Mouse (Mus musculus): ENCODE data around the gene Adpgk. TPM values are rescaled to one million over a fixed set of nuclear protein-coding genes. Genes with fewer than 3 reads are reported as not detected.

Gene Adpgk
- polyA plus RNA-seq, 1 experiment from 2014 or later = 25.4 TPM

- Histone ChIP-seq H3K4me3 (replicated peaks) (no peak overlapping the region), H3K27ac (replicated peaks) (no peak overlapping the region), H3K9ac (no peak overlapping the region), H3K27me3 (0 out of 2 replicates have a peak, but pooled peaks cover 8% of the 10 kb centered on the region), H3K4me2 (no peak overlapping the region), H3K36me3 (replicated peaks) (no peaks in the 10 kb centered on the region), H3K9me3 (replicated peaks) (no peaks in the 10 kb centered on the region), H3K4me1 (replicated peaks) (peaks cover 12% of the 10 kb centered on the region)
- ATAC-seq (ENCODE audit: insufficient read depth) = no peak
Measured at GRCm38 (mm10) chr9:59273199-59273598, 18.2 kb upstream of the Adpgk start.

GRCm38 (mm10) chr9:59274846-59275455 lies 16.4 kb upstream of the Adpgk start:
- peaks cover 12% of the 10 kb centered on the region for H3K4me1 ChIP-seq (replicated peaks)
- H3K4me3 ChIP-seq (replicated peaks) = no peak overlapping the region
- H3K4me2 ChIP-seq = no peak overlapping the region
- H3K9ac ChIP-seq = no peak overlapping the region
- ATAC-seq (ENCODE audit: insufficient read depth) = no peak
- H3K9me3 ChIP-seq (replicated peaks) = no peaks in the 10 kb centered on the region
- no peaks in the 10 kb centered on the region for H3K36me3 ChIP-seq (replicated peaks)
- 77% methylated on average over 19 of the region's 19 CpGs for WGBS (ENCODE audit: insufficient replicate concordance)
- no peak overlapping the region for H3K27ac ChIP-seq (replicated peaks)
- no peaks in the 10 kb centered on the region for H3K27me3 ChIP-seq

GRCm38 (mm10) chr9:59278199-59278598 lies 13.2 kb upstream of the Adpgk start:
- no peak for ATAC-seq (ENCODE audit: insufficient read depth)
- no peak overlapping the region for H3K27ac ChIP-seq (replicated peaks)
- 84% methylated on average over 2 of the region's 2 CpGs for WGBS (ENCODE audit: insufficient replicate concordance)

GRCm38 (mm10) chr9:59278694-59279093 lies 12.7 kb upstream of the Adpgk start:
- H3K4me3 ChIP-seq (replicated peaks) = no peak overlapping the region
- ATAC-seq (ENCODE audit: insufficient read depth) = no peak
- peaks cover 4% of the 10 kb centered on the region; the same call in 1 of the 2 replicates for H3K4me1 ChIP-seq (replicated peaks)
- H3K36me3 ChIP-seq (replicated peaks) = no peaks in the 10 kb centered on the region
- WGBS (ENCODE audit: insufficient replicate concordance) = 58% methylated on average over 5 of the region's 5 CpGs
- no peaks in the 10 kb centered on the region for H3K27me3 ChIP-seq
- H3K9me3 ChIP-seq (replicated peaks) = no peaks in the 10 kb centered on the region
- no peak overlapping the region for H3K27ac ChIP-seq (replicated peaks)
- H3K4me2 ChIP-seq = no peak overlapping the region
- H3K9ac ChIP-seq = no peak overlapping the region

More at GRCm38 (mm10) chr9:59278199-59278598, 13.2 kb upstream of the Adpgk start:
- peaks cover 4% of the 10 kb centered on the region; the same call in 1 of the 2 replicates for H3K4me1 ChIP-seq (replicated peaks)
- H3K27me3 ChIP-seq = no peaks in the 10 kb centered on the region
- no peak overlapping the region for H3K9ac ChIP-seq
- H3K36me3 ChIP-seq (replicated peaks) = no peaks in the 10 kb centered on the region
- H3K9me3 ChIP-seq (replicated peaks) = no peaks in the 10 kb centered on the region
- H3K4me3 ChIP-seq (replicated peaks) = no peak overlapping the region
- no peak overlapping the region for H3K4me2 ChIP-seq

- no peak overlapping the region for H3K4me3 ChIP-seq (replicated peaks)
- H3K27me3 ChIP-seq = no peaks in the 10 kb centered on the region
- H3K9ac ChIP-seq = no peak overlapping the region
- ATAC-seq (ENCODE audit: insufficient read depth) = no peak
- H3K27ac ChIP-seq (replicated peaks) = no peak overlapping the region
- WGBS (ENCODE audit: insufficient replicate concordance) = 48% methylated on average over 5 of the region's 5 CpGs
- H3K9me3 ChIP-seq (replicated peaks) = no peaks in the 10 kb centered on the region
- peaks cover 15% of the 10 kb centered on the region for H3K4me1 ChIP-seq (replicated peaks)
- H3K36me3 ChIP-seq (replicated peaks) = no peaks in the 10 kb centered on the region
- H3K4me2 ChIP-seq = no peak overlapping the region
Measured at GRCm38 (mm10) chr9:59280888-59281287, 10.5 kb upstream of the Adpgk start.

GRCm38 (mm10) chr9:59281871-59282682 lies 9.3 kb upstream of the Adpgk start:
- H3K9me3 ChIP-seq (replicated peaks) = no peaks in the 10 kb centered on the region
- H3K4me1 ChIP-seq (replicated peaks) = peaks cover 26% of the 10 kb centered on the region
- no peak overlapping the region for H3K27ac ChIP-seq (replicated peaks)
- no peaks in the 10 kb centered on the region for H3K36me3 ChIP-seq (replicated peaks)
- H3K27me3 ChIP-seq = no peaks in the 10 kb centered on the region
- peak overlapping the region; percentile 29 for H3K4me2 ChIP-seq
- H3K9ac ChIP-seq = no peak overlapping the region
- ATAC-seq (ENCODE audit: insufficient read depth) = peak; percentile 33; the same call in 1 of the 2 replicates
- 38% methylated on average over 26 of the region's 27 CpGs for WGBS (ENCODE audit: insufficient replicate concordance)
- no peak overlapping the region for H3K4me3 ChIP-seq (replicated peaks)

GRCm38 (mm10) chr9:59282683-59282986 lies 8.7 kb upstream of the Adpgk start:
- H3K4me2 ChIP-seq = peak overlapping the region; percentile 29
- ATAC-seq (ENCODE audit: insufficient read depth) = no peak

GRCm38 (mm10) chr9:59285614-59286013 lies 5.7 kb upstream of the Adpgk start:
- peak overlapping the region; percentile 21 for H3K4me2 ChIP-seq
- 28% methylated on average over 6 of the region's 6 CpGs for WGBS (ENCODE audit: insufficient replicate concordance)
- H3K27ac ChIP-seq (replicated peaks) = 0 out of 2 replicates have a peak overlapping the region, but pooled peaks have one; percentile 14
- peaks cover 62% of the 10 kb centered on the region for H3K4me1 ChIP-seq (replicated peaks)
- no peaks in the 10 kb centered on the region for H3K36me3 ChIP-seq (replicated peaks)
- no peak overlapping the region for H3K9ac ChIP-seq
- ATAC-seq (ENCODE audit: insufficient read depth) = peak; percentile 73
- H3K4me3 ChIP-seq (replicated peaks) = no peak overlapping the region
- H3K27me3 ChIP-seq = no peaks in the 10 kb centered on the region
- H3K9me3 ChIP-seq (replicated peaks) = no peaks in the 10 kb centered on the region

More at GRCm38 (mm10) chr9:59282683-59282986, 8.7 kb upstream of the Adpgk start:
- peaks cover 32% of the 10 kb centered on the region for H3K4me1 ChIP-seq (replicated peaks)
- H3K36me3 ChIP-seq (replicated peaks) = no peaks in the 10 kb centered on the region
- no peak overlapping the region for H3K9ac ChIP-seq
- no peaks in the 10 kb centered on the region for H3K27me3 ChIP-seq
- H3K9me3 ChIP-seq (replicated peaks) = no peaks in the 10 kb centered on the region
- 49% methylated on average over 7 of the region's 7 CpGs for WGBS (ENCODE audit: insufficient replicate concordance)
- no peak overlapping the region for H3K27ac ChIP-seq (replicated peaks)
- no peak overlapping the region for H3K4me3 ChIP-seq (replicated peaks)

GRCm38 (mm10) chr9:59288058-59288457 lies 3.3 kb upstream of the Adpgk start:
- no peaks in the 10 kb centered on the region for H3K9me3 ChIP-seq (replicated peaks)
- peak overlapping the region; percentile 55; the same call in 1 of the 2 replicates for H3K27ac ChIP-seq (replicated peaks)
- no peaks in the 10 kb centered on the region for H3K27me3 ChIP-seq
- 57% methylated on average over 5 of the region's 5 CpGs for WGBS (ENCODE audit: insufficient replicate concordance)
- no peak for ATAC-seq (ENCODE audit: insufficient read depth)
- no peak overlapping the region for H3K4me3 ChIP-seq (replicated peaks)
- H3K9ac ChIP-seq = no peak overlapping the region
- no peaks in the 10 kb centered on the region for H3K36me3 ChIP-seq (replicated peaks)
- H3K4me1 ChIP-seq (replicated peaks) = peaks cover 75% of the 10 kb centered on the region
- peak overlapping the region; percentile 46 for H3K4me2 ChIP-seq

GRCm38 (mm10) chr9:59288685-59289410 lies 2.5 kb upstream of the Adpgk start:
- no peak overlapping the region for H3K4me3 ChIP-seq (replicated peaks)
- H3K36me3 ChIP-seq (replicated peaks) = no peaks in the 10 kb centered on the region
- no peaks in the 10 kb centered on the region for H3K9me3 ChIP-seq (replicated peaks)
- ATAC-seq (ENCODE audit: insufficient read depth) = no peak
- H3K27ac ChIP-seq (replicated peaks) = peak overlapping the region; percentile 45
- no peak overlapping the region for H3K9ac ChIP-seq
- peak overlapping the region; percentile 46 for H3K4me2 ChIP-seq
- peaks cover 83% of the 10 kb centered on the region for H3K4me1 ChIP-seq (replicated peaks)
- WGBS (ENCODE audit: insufficient replicate concordance) = 34% methylated on average over 3 of the region's 3 CpGs
- no peaks in the 10 kb centered on the region for H3K27me3 ChIP-seq

GRCm38 (mm10) chr9:59289529-59290115 lies 1.7 kb upstream of the Adpgk start:
- WGBS (ENCODE audit: insufficient replicate concordance) = 58% methylated on average over 6 of the region's 6 CpGs
- Histone ChIP-seq H3K9ac (no peak overlapping the region), H3K27ac (replicated peaks) (peak overlapping the region; percentile 83), H3K4me3 (replicated peaks) (no peak overlapping the region), H3K4me1 (replicated peaks) (peaks cover 84% of the 10 kb centered on the region), H3K4me2 (peak overlapping the region; percentile 46), H3K9me3 (replicated peaks) (no peaks in the 10 kb centered on the region), H3K27me3 (no peaks in the 10 kb centered on the region), H3K36me3 (replicated peaks) (no peaks in the 10 kb centered on the region)
- no peak for ATAC-seq (ENCODE audit: insufficient read depth)
